In genomic region chr3:130153117-130153516, GRCm38 (mm10) we compare ENCODE assay signal across 27 mouse cellular contexts.
"Had no signal": no experiment of that assay in that cellular context is flagged by ENCODE, and none has a peak within 500 bp of the region (broad histone marks: within the 10 kb centered on the region; RNA-seq: fewer than 3 reads in every experiment).

No protein-coding gene starts in this region.

- DNase-seq: gastrocnemius, postnatal 14 days; gastrocnemius, postnatal 36 days; heart, adult 11 months; heart, adult 2 months; heart, postnatal 14 days; heart, postnatal 36 days; kidney, adult 11 months; kidney, adult 2 months; kidney, adult 9 months; kidney, postnatal 14 days; kidney, postnatal 36 days; layer of hippocampus, adult 9-11 months; layer of hippocampus, postnatal 36 days; left cerebral cortex, postnatal 4 days had no signal

- H3K4me1 ChIP-seq: heart, embryonic 15.5 days; hindbrain, embryonic 13.5 days; hindbrain, embryonic 15.5 days; kidney, embryonic 15.5 days; limb, embryonic 13.5 days; limb, embryonic 15.5 days; liver, embryonic 12.5 days had no signal

- H3K9ac ChIP-seq: heart, embryonic 13.5 days; heart, embryonic 15.5 days; hindbrain, embryonic 13.5 days; hindbrain, embryonic 15.5 days; kidney, embryonic 15.5 days; limb, embryonic 13.5 days; limb, embryonic 15.5 days; liver, embryonic 12.5 days; liver, embryonic 14.5 days had no signal

- H3K4me2 ChIP-seq: heart, embryonic 11.5 days; heart, embryonic 13.5 days; heart, embryonic 15.5 days; hindbrain, embryonic 13.5 days; hindbrain, embryonic 15.5 days; kidney, embryonic 15.5 days; limb, embryonic 13.5 days; limb, embryonic 15.5 days; liver, embryonic 12.5 days had no signal

- H3K9me3 ChIP-seq: heart, embryonic 13.5 days; heart, embryonic 15.5 days; hindbrain, embryonic 13.5 days; hindbrain, embryonic 15.5 days; kidney, embryonic 15.5 days; limb, embryonic 13.5 days; limb, embryonic 15.5 days; liver, embryonic 12.5 days had no signal

- H3K36me3 ChIP-seq: heart, embryonic 13.5 days; heart, embryonic 15.5 days; hindbrain, embryonic 13.5 days; hindbrain, embryonic 15.5 days; kidney, embryonic 15.5 days; limb, embryonic 13.5 days; limb, embryonic 15.5 days; liver, embryonic 12.5 days had no signal

- H3K27ac ChIP-seq: heart, adult 2 months; heart, embryonic 13.5 days; heart, embryonic 15.5 days; hindbrain, embryonic 13.5 days; hindbrain, embryonic 15.5 days; hindbrain, postnatal 0 days; kidney, embryonic 15.5 days; kidney, postnatal 0 days; limb, embryonic 13.5 days; limb, embryonic 15.5 days; liver, embryonic 12.5 days; liver, embryonic 14.5 days had no signal

- H3K27me3 ChIP-seq: heart, embryonic 13.5 days; heart, embryonic 15.5 days; hindbrain, embryonic 13.5 days; hindbrain, embryonic 15.5 days; kidney, embryonic 15.5 days; limb, embryonic 13.5 days; limb, embryonic 15.5 days; liver, embryonic 12.5 days had no signal

- H3K4me3 ChIP-seq: heart, adult 2 months; heart, embryonic 13.5 days; heart, embryonic 15.5 days; hindbrain, embryonic 13.5 days; hindbrain, embryonic 15.5 days; kidney, embryonic 15.5 days; limb, embryonic 13.5 days; limb, embryonic 15.5 days; liver, embryonic 12.5 days had no signal

- ATAC-seq: hindbrain, postnatal 0 days; intestine, embryonic 16.5 days; liver, embryonic 12.5 days had no signal
